Mouse (Mus musculus): ENCODE results near the gene Cobll1. TPM values are rescaled to one million over a fixed set of nuclear protein-coding genes. Genes with fewer than 3 reads are reported as not detected.
A peak's percentile ranks its signal among the peaks of the same experiment; 100 is the strongest.

The Cobll1 gene
- polyA plus RNA-seq, 1 experiment from 2014 or later = 2.8 TPM

DNA sequence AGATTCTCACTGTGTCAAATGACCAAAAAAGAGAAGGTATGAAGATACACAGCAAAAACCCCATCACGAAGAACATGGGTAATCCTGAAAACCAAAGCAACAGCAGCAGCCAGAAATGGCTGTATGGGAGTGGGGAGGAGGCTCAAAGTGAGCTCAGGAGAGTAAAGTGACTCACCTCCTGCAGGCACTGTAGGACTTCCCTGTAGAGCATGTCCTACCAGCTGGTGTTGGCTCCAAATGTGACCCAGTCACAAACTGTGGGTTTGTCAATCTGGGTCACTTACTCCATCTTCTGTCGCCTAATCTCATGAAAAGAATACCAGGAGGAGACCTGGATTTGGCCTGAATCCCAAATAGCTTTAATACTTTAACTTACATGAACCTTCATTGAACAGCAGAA lies 81.9 kb downstream of the Cobll1 start:
- WGBS = 85% methylated on average over 2 of the region's 2 CpGs
- H3K4me1 ChIP-seq (ENCODE audit: control insufficient read depth, insufficient read depth, low read depth, low read length) = no peaks in the 10 kb centered on the region
- no peak overlapping the region for H3K9ac ChIP-seq (ENCODE audit: low read depth, low read length)
- H3K4me2 ChIP-seq (ENCODE audit: low read length) = no peak overlapping the region
- no peak overlapping the region for H3K27ac ChIP-seq (ENCODE audit: low read depth, low read length)
- H3K27me3 ChIP-seq (replicated peaks; ENCODE audit: control insufficient read depth, insufficient read depth, low read length) = no peaks in the 10 kb centered on the region
- no peaks in the 10 kb centered on the region for H3K9me3 ChIP-seq (ENCODE audit: control insufficient read depth, low read length)
- ATAC-seq = no peak
- no peak overlapping the region for H3K4me3 ChIP-seq (ENCODE audit: low read length)
- H3K36me3 ChIP-seq (ENCODE audit: control insufficient read depth, insufficient read depth, low read length) = no peaks in the 10 kb centered on the region

DNA sequence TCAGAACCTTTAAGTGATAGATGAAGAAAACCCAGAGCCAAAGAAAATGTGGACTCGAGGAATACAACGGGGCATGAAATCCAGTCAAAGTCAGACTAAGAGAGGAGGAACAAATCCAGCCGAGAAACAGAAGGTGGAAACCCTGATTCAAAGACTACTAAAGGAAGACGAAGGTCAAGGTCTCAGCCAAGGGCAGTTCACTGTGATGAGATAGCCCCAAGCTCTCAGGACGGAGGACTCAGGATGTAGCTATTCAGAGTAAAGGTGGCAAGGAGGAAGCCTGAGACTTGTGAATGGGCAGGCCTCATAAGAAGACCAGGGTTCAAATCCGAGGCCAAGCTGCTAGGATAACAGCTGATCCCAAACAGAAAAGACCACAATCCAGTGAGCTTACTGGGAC lies 90.3 kb downstream of the Cobll1 start:
- 91% methylated on average over 6 of the region's 6 CpGs for WGBS
- Histone ChIP-seq H3K36me3 (ENCODE audit: control insufficient read depth, insufficient read depth, low read length) (no peaks in the 10 kb centered on the region), H3K9ac (ENCODE audit: low read depth, low read length) (no peak overlapping the region), H3K27me3 (replicated peaks; ENCODE audit: control insufficient read depth, insufficient read depth, low read length) (no peaks in the 10 kb centered on the region), H3K4me1 (ENCODE audit: control insufficient read depth, insufficient read depth, low read depth, low read length) (no peaks in the 10 kb centered on the region), H3K4me2 (ENCODE audit: low read length) (no peak overlapping the region), H3K9me3 (ENCODE audit: control insufficient read depth, low read length) (no peaks in the 10 kb centered on the region), H3K4me3 (ENCODE audit: low read length) (no peak overlapping the region), H3K27ac (ENCODE audit: low read depth, low read length) (no peak overlapping the region)
- ATAC-seq = no peak

DNA sequence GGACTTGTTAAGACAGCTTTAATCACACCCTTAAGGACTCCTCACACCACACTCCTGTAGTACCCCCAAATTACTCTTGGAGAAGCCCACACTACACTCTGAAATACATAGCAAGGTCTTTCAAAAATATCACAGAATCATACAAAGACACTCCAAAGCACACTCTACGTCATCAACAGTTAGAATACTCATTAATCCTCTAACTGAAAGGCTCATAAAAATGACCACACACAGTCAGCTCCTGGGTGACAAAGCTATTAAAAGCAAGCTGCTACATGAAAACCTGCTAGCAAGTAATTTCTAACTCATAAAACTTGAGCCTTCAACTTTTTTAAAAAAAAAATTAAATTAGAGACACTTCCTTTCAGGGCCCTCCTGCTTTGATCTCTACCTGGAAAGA lies 91.8 kb downstream of the Cobll1 start:
- H3K27me3 ChIP-seq (replicated peaks; ENCODE audit: control insufficient read depth, insufficient read depth, low read length) = no peaks in the 10 kb centered on the region
- no peak overlapping the region for H3K9ac ChIP-seq (ENCODE audit: low read depth, low read length)
- no peak overlapping the region for H3K27ac ChIP-seq (ENCODE audit: low read depth, low read length)
- no peaks in the 10 kb centered on the region for H3K36me3 ChIP-seq (ENCODE audit: control insufficient read depth, insufficient read depth, low read length)
- ATAC-seq = no peak
- no peaks in the 10 kb centered on the region for H3K4me1 ChIP-seq (ENCODE audit: control insufficient read depth, insufficient read depth, low read depth, low read length)
- no peak overlapping the region for H3K4me3 ChIP-seq (ENCODE audit: low read length)
- H3K4me2 ChIP-seq (ENCODE audit: low read length) = no peak overlapping the region
- 60% methylated on average over 1 of the region's 1 CpGs for WGBS
- peaks cover 5% of the 10 kb centered on the region; the same call in 1 of the 2 replicates for H3K9me3 ChIP-seq (ENCODE audit: control insufficient read depth, low read length)

DNA sequence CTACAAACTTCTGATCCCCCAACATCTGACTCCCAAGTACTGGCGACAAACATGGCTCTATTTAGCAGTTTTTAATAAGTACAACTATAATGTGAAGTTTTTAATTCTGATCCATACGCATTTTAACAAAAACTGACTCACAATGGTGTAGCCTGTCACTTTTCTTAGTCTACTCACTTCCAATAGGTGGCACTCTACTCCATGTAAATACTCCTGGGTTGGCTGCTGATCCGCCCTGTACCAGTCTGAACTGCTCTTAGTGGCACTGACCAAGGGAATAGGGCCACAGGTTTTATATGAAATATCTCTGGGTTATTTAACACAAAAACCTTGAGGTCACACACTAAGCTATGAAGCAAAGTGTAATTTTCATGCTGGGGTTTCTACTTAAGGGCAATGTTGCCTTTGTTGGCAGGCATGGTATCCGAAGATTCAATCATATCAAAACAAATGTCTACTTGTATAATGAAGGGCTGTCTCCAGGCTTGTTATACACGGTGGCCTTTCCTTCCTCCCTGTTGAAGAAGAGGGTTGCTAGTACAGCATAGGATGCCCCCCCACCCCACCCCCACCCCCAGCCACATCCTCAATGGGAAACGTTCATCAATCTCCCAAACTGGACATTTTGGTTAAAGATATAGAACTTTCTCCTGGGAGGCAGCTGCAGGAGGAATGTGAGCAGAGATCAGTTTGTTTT lies 93.6 kb downstream of the Cobll1 start:
- ATAC-seq = peak; percentile 80
- 49% methylated on average over 6 of the region's 6 CpGs for WGBS
- Histone ChIP-seq H3K4me1 (ENCODE audit: control insufficient read depth, insufficient read depth, low read depth, low read length) (no peaks in the 10 kb centered on the region), H3K36me3 (ENCODE audit: control insufficient read depth, insufficient read depth, low read length) (no peaks in the 10 kb centered on the region), H3K27me3 (replicated peaks; ENCODE audit: control insufficient read depth, insufficient read depth, low read length) (no peaks in the 10 kb centered on the region), H3K27ac (ENCODE audit: low read depth, low read length) (no peak overlapping the region), H3K9me3 (ENCODE audit: control insufficient read depth, low read length) (peaks cover 5% of the 10 kb centered on the region; the same call in 1 of the 2 replicates), H3K4me2 (ENCODE audit: low read length) (no peak overlapping the region), H3K9ac (ENCODE audit: low read depth, low read length) (no peak overlapping the region), H3K4me3 (ENCODE audit: low read length) (no peak overlapping the region)

DNA sequence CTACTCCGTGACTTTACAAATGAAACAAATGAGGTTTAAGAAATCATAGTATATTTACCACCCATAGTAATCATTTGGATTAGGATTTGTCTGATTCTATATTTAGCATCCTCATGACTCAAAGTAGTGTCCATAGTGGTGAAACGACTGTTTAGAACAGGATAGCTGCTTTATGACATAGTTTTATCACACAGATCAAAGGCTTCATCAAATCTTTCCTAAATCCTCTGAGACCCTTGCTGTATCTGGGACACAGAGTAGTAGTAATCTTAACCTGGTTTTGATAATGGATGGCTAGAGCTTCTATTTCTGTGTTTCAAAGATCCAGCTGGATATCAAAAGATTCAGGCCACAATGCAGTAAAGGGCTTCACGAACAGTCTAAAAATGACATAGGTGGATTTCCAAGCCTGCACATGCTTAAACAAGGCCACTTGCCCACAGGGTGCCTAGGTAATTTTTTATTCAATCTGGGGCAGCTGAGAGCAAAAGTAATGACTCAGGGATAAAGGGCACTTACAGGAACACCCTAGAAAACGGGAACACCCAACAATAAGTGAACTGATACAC lies 98.0 kb downstream of the Cobll1 start:
- peaks cover 5% of the 10 kb centered on the region; the same call in 1 of the 2 replicates for H3K9me3 ChIP-seq (ENCODE audit: control insufficient read depth, low read length)
- no peak overlapping the region for H3K4me2 ChIP-seq (ENCODE audit: low read length)
- H3K4me3 ChIP-seq (ENCODE audit: low read length) = no peak overlapping the region
- 77% methylated on average over 4 of the region's 4 CpGs for WGBS
- no peaks in the 10 kb centered on the region for H3K36me3 ChIP-seq (ENCODE audit: control insufficient read depth, insufficient read depth, low read length)
- H3K9ac ChIP-seq (ENCODE audit: low read depth, low read length) = no peak overlapping the region
- ATAC-seq = no peak
- no peaks in the 10 kb centered on the region for H3K4me1 ChIP-seq (ENCODE audit: control insufficient read depth, insufficient read depth, low read depth, low read length)
- H3K27ac ChIP-seq (ENCODE audit: low read depth, low read length) = no peak overlapping the region
- H3K27me3 ChIP-seq (replicated peaks; ENCODE audit: control insufficient read depth, insufficient read depth, low read length) = no peaks in the 10 kb centered on the region

DNA sequence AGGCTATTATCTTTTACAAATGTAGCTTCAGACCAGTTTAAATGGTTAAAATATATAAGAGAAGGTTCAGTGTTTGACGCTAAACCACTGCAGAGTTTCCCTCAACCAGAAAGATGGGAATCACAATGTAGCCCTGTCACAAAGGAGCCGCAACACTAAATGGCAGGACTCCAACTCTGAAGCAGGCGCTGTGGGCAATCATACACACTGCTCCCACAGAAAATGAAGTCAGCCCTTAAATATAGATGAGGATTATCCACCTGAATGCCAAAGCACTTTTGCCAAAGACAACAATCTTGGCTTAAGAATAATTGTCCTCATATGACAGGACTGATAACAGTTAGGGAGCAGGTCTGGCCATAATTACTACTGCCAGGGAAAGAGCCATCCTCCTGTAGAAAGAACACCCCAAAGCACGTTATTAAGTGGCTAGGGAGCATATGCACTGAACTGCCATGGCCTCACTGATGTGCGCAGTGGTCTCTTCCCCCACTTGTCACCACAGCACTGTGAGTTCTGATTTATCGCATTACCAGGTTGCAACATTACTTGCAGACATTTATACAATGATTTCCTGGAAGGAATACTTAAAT lies 98.8 kb downstream of the Cobll1 start:
- no peak overlapping the region for H3K4me3 ChIP-seq (ENCODE audit: low read length)
- ATAC-seq = no peak
- H3K27ac ChIP-seq (ENCODE audit: low read depth, low read length) = no peak overlapping the region
- no peaks in the 10 kb centered on the region for H3K27me3 ChIP-seq (replicated peaks; ENCODE audit: control insufficient read depth, insufficient read depth, low read length)
- peaks cover 5% of the 10 kb centered on the region; the same call in 1 of the 2 replicates for H3K9me3 ChIP-seq (ENCODE audit: control insufficient read depth, low read length)
- H3K4me1 ChIP-seq (ENCODE audit: control insufficient read depth, insufficient read depth, low read depth, low read length) = no peaks in the 10 kb centered on the region
- H3K36me3 ChIP-seq (ENCODE audit: control insufficient read depth, insufficient read depth, low read length) = no peaks in the 10 kb centered on the region
- WGBS = 61% methylated on average over 6 of the region's 6 CpGs
- no peak overlapping the region for H3K4me2 ChIP-seq (ENCODE audit: low read length)
- H3K9ac ChIP-seq (ENCODE audit: low read depth, low read length) = no peak overlapping the region

DNA sequence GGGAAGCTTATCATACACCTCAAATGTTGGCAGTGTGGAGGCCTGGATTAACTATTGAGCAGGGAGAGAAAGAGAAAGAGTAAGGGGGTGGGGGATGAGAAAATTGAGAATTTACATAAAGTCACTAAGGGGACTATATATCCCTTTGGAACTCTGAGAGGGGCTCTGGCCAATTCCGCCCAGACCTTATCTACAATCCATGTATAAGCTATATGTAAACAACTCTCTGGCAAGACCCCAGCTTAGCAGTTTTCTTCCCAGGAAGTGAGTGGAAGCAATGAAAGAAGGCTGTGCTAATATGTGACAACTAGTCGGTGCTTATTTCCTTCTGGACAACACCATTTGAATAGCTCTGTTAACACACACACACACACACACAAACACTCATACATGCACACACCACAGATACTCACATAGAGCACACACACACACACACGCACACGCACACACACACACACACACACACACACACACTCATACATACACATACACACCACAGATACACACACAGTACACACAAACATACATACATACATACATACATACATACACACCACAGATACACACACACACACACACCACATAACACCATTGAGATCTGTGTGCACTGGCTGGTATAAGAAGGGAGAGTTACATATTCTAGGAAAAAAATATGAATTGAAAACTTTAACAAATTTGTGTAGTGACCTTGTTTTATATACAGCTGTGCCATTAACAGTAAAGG lies 99.4 kb downstream of the Cobll1 start:
- no peak overlapping the region for H3K27ac ChIP-seq (ENCODE audit: low read depth, low read length)
- no peak overlapping the region for H3K4me3 ChIP-seq (ENCODE audit: low read length)
- no peak overlapping the region for H3K4me2 ChIP-seq (ENCODE audit: low read length)
- H3K4me1 ChIP-seq (ENCODE audit: control insufficient read depth, insufficient read depth, low read depth, low read length) = no peaks in the 10 kb centered on the region
- 82% methylated on average over 4 of the region's 4 CpGs for WGBS
- H3K9me3 ChIP-seq (ENCODE audit: control insufficient read depth, low read length) = peaks cover 5% of the 10 kb centered on the region; the same call in 1 of the 2 replicates
- no peaks in the 10 kb centered on the region for H3K36me3 ChIP-seq (ENCODE audit: control insufficient read depth, insufficient read depth, low read length)
- no peak overlapping the region for H3K9ac ChIP-seq (ENCODE audit: low read depth, low read length)
- ATAC-seq = no peak
- H3K27me3 ChIP-seq (replicated peaks; ENCODE audit: control insufficient read depth, insufficient read depth, low read length) = no peaks in the 10 kb centered on the region

DNA sequence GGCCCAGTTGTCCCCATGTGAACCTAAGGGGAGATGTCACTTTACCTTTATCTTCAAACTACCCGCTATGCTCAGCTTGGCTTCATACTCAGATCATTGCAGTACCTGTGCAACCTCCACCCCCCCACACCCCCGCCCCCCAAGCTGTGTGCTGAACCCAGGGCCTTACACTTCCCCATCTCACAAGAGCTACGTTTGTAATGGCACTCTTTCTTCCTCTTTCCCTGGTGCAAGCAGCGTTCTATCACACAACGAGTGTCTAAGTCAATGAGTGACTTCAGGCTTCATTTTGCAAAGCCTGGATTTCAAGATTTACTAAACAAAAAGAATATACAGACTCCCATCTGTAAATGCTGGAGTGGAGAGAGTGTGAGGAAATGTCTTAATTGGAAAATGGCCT lies 100.2 kb downstream of the Cobll1 start:
- no peaks in the 10 kb centered on the region for H3K36me3 ChIP-seq (ENCODE audit: control insufficient read depth, insufficient read depth, low read length)
- no peak overlapping the region for H3K4me3 ChIP-seq (ENCODE audit: low read length)
- no peak overlapping the region for H3K4me2 ChIP-seq (ENCODE audit: low read length)
- no peaks in the 10 kb centered on the region for H3K4me1 ChIP-seq (ENCODE audit: control insufficient read depth, insufficient read depth, low read depth, low read length)
- H3K27me3 ChIP-seq (replicated peaks; ENCODE audit: control insufficient read depth, insufficient read depth, low read length) = no peaks in the 10 kb centered on the region
- ATAC-seq = no peak
- no peak overlapping the region for H3K27ac ChIP-seq (ENCODE audit: low read depth, low read length)
- H3K9ac ChIP-seq (ENCODE audit: low read depth, low read length) = no peak overlapping the region
- 78% methylated on average over 5 of the region's 5 CpGs for WGBS
- peaks cover 5% of the 10 kb centered on the region; the same call in 1 of the 2 replicates for H3K9me3 ChIP-seq (ENCODE audit: control insufficient read depth, low read length)
